Mouse (Mus musculus) intestine, embryonic 14.5 days (tissue): ENCODE measurements around the gene Akap8. TPM values are rescaled to one million over a fixed set of nuclear protein-coding genes. Genes with fewer than 3 reads are reported as not detected.
A peak's percentile ranks its signal among the peaks of the same experiment; 100 is the strongest.

Source experiments
- ATAC-seq: fragments of 200-750 bp; cut with Nextera tagmentation; replicated peaks from 2 replicates; pipeline ENCODE4 v1.8.0; 2017; ENCODE audit warnings: low read depth, moderate number of reproducible peaks, moderate TSS enrichment, moderate library complexity; ENCODE audit not compliant: low FRiP score, low TSS enrichment
- DNase-seq: peaks from one replicate; pipeline ENCODE4 v3.0.0-alpha.2; 2018; ENCODE audit warnings: low spot score
- H3K27ac ChIP-seq: fragments of 300-500 bp; sonication (generic); 2 replicates; pipeline ENCODE4 v1.5.1; 2014; ENCODE audit warnings: low read depth, mild to moderate bottlenecking, control low read depth
- H3K27me3 ChIP-seq: fragments of 300-500 bp; sonication (generic); replicated peaks from 2 replicates; pipeline ENCODE4 v1.6.1; 2014; ENCODE audit warnings: low read length, control low read depth; ENCODE audit not compliant: control insufficient read depth, insufficient read depth
- H3K36me3 ChIP-seq: fragments of 300-500 bp; sonication (generic); 2 replicates; pipeline ENCODE4 v1.6.1; 2014; ENCODE audit warnings: low read length, control low read depth; ENCODE audit not compliant: control insufficient read depth, insufficient read depth
- H3K4me1 ChIP-seq: fragments of 300-500 bp; sonication (generic); replicated peaks from 2 replicates; pipeline ENCODE4 v1.6.1; 2014; ENCODE audit warnings: low read length, control low read depth, mixed read lengths; ENCODE audit not compliant: control insufficient read depth, insufficient read depth
- H3K4me2 ChIP-seq: fragments of 300-500 bp; sonication (generic); 2 replicates; pipeline ENCODE4 v1.6.1; 2014; ENCODE audit warnings: low read length
- H3K4me3 ChIP-seq: fragments of 300-500 bp; sonication (generic); 2 replicates; pipeline ENCODE4 v1.5.1; 2014; ENCODE audit warnings: low read depth, low read length, control low read depth, mixed read lengths
- H3K9ac ChIP-seq: fragments of 300-500 bp; sonication (generic); 2 replicates; pipeline ENCODE4 v1.6.1; 2014; ENCODE audit warnings: mild to moderate bottlenecking, low read length
- H3K9me3 ChIP-seq: fragments of 300-500 bp; sonication (generic); 2 replicates; pipeline ENCODE4 v1.6.1; 2016; ENCODE audit warnings: low read length, control low read depth; ENCODE audit not compliant: control insufficient read depth
- WGBS: fragments of 180-500 bp; shearing (Covaris S2); extraction: QIAGEN DNeasy Blood & Tissue Kit; methylation state at CpG from one replicate; pipeline ENCODE4 v1.1.7; 2014; 5-methylcytosine and 5-hydroxymethylcytosine counted together
- polyA plus RNA-seq: library from polyadenylated mRNA; unstranded; fragments of >200 nt; fragmentation: Nextera tagmentation; extraction: Ambion mirVana; gene quantifications from 2 replicates; pipeline ENCODE4 v1.2.1, GENCODE M21; 2014

Gene Akap8
- polyA plus RNA-seq, 1 experiment from 2014 or later: 51.8 TPM

DNA sequence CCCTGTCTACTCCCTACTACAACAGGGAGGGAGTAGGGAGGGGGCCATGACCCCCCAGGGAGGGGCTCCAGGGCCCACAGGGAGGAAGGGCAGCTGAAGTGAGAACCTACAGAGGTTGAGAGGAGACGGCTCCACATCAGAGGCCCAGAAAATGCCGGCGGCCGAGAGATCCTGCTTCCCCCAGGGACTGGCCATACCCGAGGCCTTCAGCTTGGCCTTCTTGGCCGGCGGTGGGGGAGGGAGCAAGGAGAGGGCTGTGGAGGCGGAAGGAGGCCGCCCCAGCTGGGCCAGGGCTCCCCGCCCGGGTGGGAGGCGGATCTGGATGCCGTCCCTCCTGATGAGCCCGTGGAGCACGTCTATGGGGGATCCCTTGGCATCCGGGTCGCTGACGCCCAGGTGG, 38.9 kb upstream of the Akap8 start:
- 89% methylated on average over 18 of the region's 18 CpGs for WGBS
- Histone ChIP-seq H3K9me3 (no peaks in the 10 kb centered on the region), H3K9ac (no peak overlapping the region), H3K27ac (no peak overlapping the region), H3K4me3 (no peak overlapping the region), H3K27me3 (no peaks in the 10 kb centered on the region), H3K36me3 (peaks cover 75% of the 10 kb centered on the region), H3K4me2 (no peak overlapping the region), H3K4me1 (peaks cover 13% of the 10 kb centered on the region)
- no peak for ATAC-seq
- no peak for DNase-seq

- H3K36me3 ChIP-seq: peaks cover 85% of the 10 kb centered on the region
- H3K27me3 ChIP-seq: no peaks in the 10 kb centered on the region
- H3K4me1 ChIP-seq: peaks cover 11% of the 10 kb centered on the region
- no peak overlapping the region for H3K4me2 ChIP-seq
- no peak overlapping the region for H3K9ac ChIP-seq
- H3K9me3 ChIP-seq: no peaks in the 10 kb centered on the region
- no peak overlapping the region for H3K4me3 ChIP-seq
- no peak for ATAC-seq
- DNase-seq: no peak
- no peak overlapping the region for H3K27ac ChIP-seq
- 94% methylated on average over 6 of the region's 6 CpGs for WGBS
Observed at GRCm38 (mm10) chr17:32358943-32359340, 37.9 kb upstream of the Akap8 start.

DNA sequence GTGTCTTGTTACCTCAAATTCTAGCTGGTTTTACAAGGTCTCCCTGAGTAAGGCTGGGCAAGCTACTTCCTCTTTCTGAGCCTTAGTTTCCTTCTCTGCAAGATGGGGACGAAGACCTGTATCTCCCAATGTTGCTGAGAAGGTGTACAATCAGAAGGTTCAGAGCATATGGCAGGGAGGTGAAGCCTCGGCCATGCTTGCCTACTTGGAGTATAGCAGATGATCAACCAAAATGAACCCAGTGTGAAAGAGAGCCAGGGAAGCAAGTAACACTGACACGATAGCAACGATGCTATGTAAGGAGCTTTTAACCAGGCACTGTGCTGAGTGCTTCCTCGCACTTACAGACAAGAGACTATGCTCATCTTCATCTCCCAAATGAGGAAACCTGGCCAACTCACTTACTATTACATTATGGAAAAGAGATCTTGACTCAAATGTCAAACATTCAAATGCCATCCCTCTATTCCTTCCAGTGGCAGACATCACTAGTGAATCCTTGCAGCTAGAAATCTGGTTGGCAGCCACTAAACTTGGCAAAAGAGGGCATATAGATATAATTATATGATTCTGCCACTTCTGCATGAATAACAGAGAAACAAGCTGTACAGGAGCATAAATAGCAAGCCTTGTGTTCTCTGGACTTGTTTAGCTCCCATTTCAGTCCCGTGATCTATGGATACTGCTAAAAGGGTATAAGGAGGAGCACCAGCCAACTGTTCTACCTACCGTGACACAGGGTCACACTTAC, 37.3 kb upstream of the Akap8 start:
- H3K36me3 ChIP-seq: peaks cover 90% of the 10 kb centered on the region
- H3K27ac ChIP-seq: no peak overlapping the region
- no peaks in the 10 kb centered on the region for H3K9me3 ChIP-seq
- H3K4me1 ChIP-seq: peaks cover 10% of the 10 kb centered on the region
- no peaks in the 10 kb centered on the region for H3K27me3 ChIP-seq
- WGBS: 95% methylated on average over 7 of the region's 7 CpGs
- ATAC-seq (no peak), DNase-seq (no peak)
- no peak overlapping the region for H3K4me3 ChIP-seq
- no peak overlapping the region for H3K9ac ChIP-seq
- H3K4me2 ChIP-seq: no peak overlapping the region

DNA sequence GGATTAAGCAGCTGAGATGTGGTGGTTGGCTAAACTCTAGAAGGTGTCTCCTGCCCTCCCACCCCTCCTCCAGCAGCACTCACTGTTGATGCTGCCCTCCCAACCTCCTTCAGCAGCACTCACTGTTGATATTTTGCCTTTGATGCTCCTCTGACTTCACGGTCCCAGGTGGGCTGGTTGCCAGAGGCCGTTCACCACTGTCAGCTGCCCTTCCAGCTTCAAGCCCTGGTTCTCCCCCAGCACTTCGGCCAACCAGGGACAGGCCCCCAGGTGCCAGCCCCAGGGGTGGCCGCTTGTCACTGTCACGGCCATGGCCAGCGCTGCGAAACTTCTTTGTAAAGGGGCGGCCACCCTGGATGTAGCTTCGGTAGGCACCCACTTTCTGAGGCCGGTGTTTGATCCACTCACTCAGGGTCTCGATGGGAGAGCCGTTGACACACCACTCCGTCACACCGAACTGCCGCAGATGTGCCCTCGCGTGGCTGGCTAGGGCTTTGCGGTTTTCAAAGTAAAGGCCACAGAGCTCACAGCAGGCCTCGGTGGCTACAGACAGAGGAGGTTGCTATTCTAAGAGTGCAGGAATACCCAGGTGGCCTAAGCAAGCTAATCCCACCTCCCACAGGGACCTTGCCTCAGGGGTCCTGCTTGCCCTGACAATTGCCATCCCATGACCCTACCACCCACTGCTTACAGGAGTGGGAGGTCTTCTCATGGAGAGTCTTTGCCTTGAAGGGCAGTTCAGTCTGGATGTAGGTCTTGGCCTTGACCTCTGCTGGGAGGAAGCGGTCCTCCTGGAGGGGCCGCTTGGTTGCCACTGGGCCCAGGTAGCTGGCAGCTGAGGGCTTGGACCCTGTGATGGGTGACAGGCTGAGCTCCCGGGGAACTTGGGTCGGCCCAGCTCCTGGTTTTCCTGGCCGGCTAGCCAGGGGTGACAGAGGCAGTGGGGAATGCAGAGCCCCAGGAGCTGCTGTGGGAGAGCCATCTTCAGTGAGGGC, 36.0 kb upstream of the Akap8 start:
- H3K27me3 ChIP-seq: no peaks in the 10 kb centered on the region
- no peak overlapping the region for H3K27ac ChIP-seq
- no peak overlapping the region for H3K4me2 ChIP-seq
- ATAC-seq (no peak), DNase-seq (no peak)
- no peak overlapping the region for H3K9ac ChIP-seq
- H3K4me3 ChIP-seq: no peak overlapping the region
- no peaks in the 10 kb centered on the region for H3K4me1 ChIP-seq
- 85% methylated on average over 24 of the region's 24 CpGs for WGBS
- H3K9me3 ChIP-seq: no peaks in the 10 kb centered on the region
- peaks cover 90% of the 10 kb centered on the region for H3K36me3 ChIP-seq

DNA sequence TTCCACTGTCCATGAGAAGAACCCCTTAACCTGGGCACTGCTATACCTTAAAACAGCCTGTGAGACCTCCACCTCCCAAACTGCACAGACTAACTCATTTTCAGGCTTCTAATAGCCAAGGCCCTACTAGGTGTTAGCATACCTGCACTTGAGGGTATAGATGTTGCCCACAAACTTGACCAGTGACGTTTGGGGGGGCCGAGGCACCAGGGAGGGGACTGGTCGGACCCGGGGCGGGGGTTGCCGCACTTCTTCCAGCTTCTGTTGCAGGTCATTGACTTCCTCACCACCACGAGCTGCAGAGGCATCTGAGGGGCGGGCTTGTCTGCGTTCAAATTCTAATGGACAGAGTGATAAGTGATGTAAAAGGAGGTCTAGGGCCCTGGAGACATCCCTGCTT, 35.2 kb upstream of the Akap8 start:
- H3K27ac ChIP-seq: no peak overlapping the region
- no peak overlapping the region for H3K4me3 ChIP-seq
- peaks cover 83% of the 10 kb centered on the region for H3K36me3 ChIP-seq
- no peaks in the 10 kb centered on the region for H3K9me3 ChIP-seq
- no peaks in the 10 kb centered on the region for H3K4me1 ChIP-seq
- DNase-seq (peak; percentile 49), ATAC-seq (no peak)
- 88% methylated on average over 9 of the region's 9 CpGs for WGBS
- no peaks in the 10 kb centered on the region for H3K27me3 ChIP-seq
- no peak overlapping the region for H3K4me2 ChIP-seq
- no peak overlapping the region for H3K9ac ChIP-seq

GRCm38 (mm10) chr17:32355031-32355430, 34.0 kb upstream of the Akap8 start:
- Histone ChIP-seq H3K4me3 (no peak overlapping the region), H3K4me1 (no peaks in the 10 kb centered on the region), H3K27me3 (no peaks in the 10 kb centered on the region), H3K36me3 (peaks cover 70% of the 10 kb centered on the region), H3K27ac (no peak overlapping the region), H3K9ac (no peak overlapping the region), H3K4me2 (no peak overlapping the region), H3K9me3 (no peaks in the 10 kb centered on the region)
- DNase-seq (peak; percentile 45), ATAC-seq (no peak)
- 91% methylated on average over 6 of the region's 6 CpGs for WGBS

DNA sequence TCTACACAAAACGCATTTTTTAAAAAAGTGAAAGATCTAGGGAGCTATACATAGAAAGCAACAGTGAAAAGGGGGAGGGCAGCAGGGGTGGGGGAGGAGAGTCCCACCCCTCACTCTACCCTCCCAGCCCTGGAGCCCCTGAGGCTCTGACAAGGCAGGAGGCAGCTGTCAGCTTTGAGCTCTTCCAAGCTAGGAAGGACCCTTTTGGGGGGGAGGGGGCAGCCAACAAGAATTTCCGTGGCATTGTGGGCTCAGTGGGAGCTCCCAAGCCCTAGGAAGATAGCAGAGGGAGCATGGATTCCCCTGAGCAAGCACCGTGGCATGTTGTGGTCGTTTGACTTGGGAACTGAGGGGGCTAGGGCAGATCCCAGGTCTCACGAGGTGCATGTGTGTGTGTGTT, 33.2 kb upstream of the Akap8 start:
- Histone ChIP-seq H3K27ac (no peak overlapping the region), H3K27me3 (no peaks in the 10 kb centered on the region), H3K4me1 (peaks cover 4% of the 10 kb centered on the region), H3K9ac (no peak overlapping the region), H3K9me3 (no peaks in the 10 kb centered on the region), H3K4me3 (no peak overlapping the region), H3K36me3 (peaks cover 62% of the 10 kb centered on the region), H3K4me2 (no peak overlapping the region)
- WGBS: 75% methylated on average over 5 of the region's 5 CpGs
- peak; percentile 45 for DNase-seq
- ATAC-seq: no peak

- peak; percentile 44 for DNase-seq
- Histone ChIP-seq H3K9me3 (no peaks in the 10 kb centered on the region), H3K4me1 (peaks cover 9% of the 10 kb centered on the region), H3K36me3 (peaks cover 57% of the 10 kb centered on the region), H3K4me3 (no peak overlapping the region), H3K27ac (no peak overlapping the region), H3K27me3 (no peaks in the 10 kb centered on the region), H3K4me2 (no peak overlapping the region), H3K9ac (no peak overlapping the region)
- ATAC-seq: no peak
- WGBS: 87% methylated on average over 4 of the region's 4 CpGs
Observed at GRCm38 (mm10) chr17:32353696-32354095, 32.7 kb upstream of the Akap8 start.
